Mouse (Mus musculus): Measurements from ENCODE around the gene Taf3. TPM values are rescaled to one million over a fixed set of nuclear protein-coding genes. Genes with fewer than 3 reads are reported as not detected.

Gene Taf3
- polyA plus RNA-seq, 1 experiment from 2014 or later = 15.4 TPM

- WGBS = 88% methylated on average over 11 of the region's 11 CpGs
- H3K36me3 ChIP-seq (ENCODE audit: insufficient read depth, low read length) = no peaks in the 10 kb centered on the region
- H3K9me3 ChIP-seq (ENCODE audit: low read length) = no peaks in the 10 kb centered on the region
- H3K27me3 ChIP-seq (ENCODE audit: insufficient read depth, low read length) = no peaks in the 10 kb centered on the region
- no peaks in the 10 kb centered on the region for H3K4me1 ChIP-seq (ENCODE audit: insufficient read depth, low read length)
- no peak overlapping the region for H3K9ac ChIP-seq (replicated peaks; ENCODE audit: low read length)
- no peak overlapping the region for H3K4me3 ChIP-seq (ENCODE audit: low read length)
- ATAC-seq (ENCODE audit: low FRiP score, low TSS enrichment) = no peak
- no peak overlapping the region for H3K4me2 ChIP-seq (replicated peaks; ENCODE audit: low read depth, low read length)
- H3K27ac ChIP-seq (ENCODE audit: low read length) = no peak overlapping the region
Measured at GRCm38 (mm10) chr2:10021296-10021695, 27.1 kb downstream of the Taf3 start.

GRCm38 (mm10) chr2:10014951-10015635 is 33.3 kb downstream of the Taf3 start:
- H3K4me3 ChIP-seq (ENCODE audit: low read length) = no peak overlapping the region
- H3K9ac ChIP-seq (replicated peaks; ENCODE audit: low read length) = no peak overlapping the region
- no peak overlapping the region for H3K4me2 ChIP-seq (replicated peaks; ENCODE audit: low read depth, low read length)
- no peaks in the 10 kb centered on the region for H3K27me3 ChIP-seq (ENCODE audit: insufficient read depth, low read length)
- WGBS = 75% methylated on average over 10 of the region's 10 CpGs
- no peaks in the 10 kb centered on the region for H3K9me3 ChIP-seq (ENCODE audit: low read length)
- no peak overlapping the region for H3K27ac ChIP-seq (ENCODE audit: low read length)
- 0 out of 2 replicates have a peak, but pooled peaks cover 2% of the 10 kb centered on the region for H3K4me1 ChIP-seq (ENCODE audit: insufficient read depth, low read length)
- no peak for ATAC-seq (ENCODE audit: low FRiP score, low TSS enrichment)
- no peaks in the 10 kb centered on the region for H3K36me3 ChIP-seq (ENCODE audit: insufficient read depth, low read length)

GRCm38 (mm10) chr2:10010263-10010909 is 38.0 kb downstream of the Taf3 start:
- Histone ChIP-seq H3K4me2 (replicated peaks; ENCODE audit: low read depth, low read length) (0 out of 2 replicates have a peak overlapping the region, but pooled peaks have one; percentile 5), H3K27ac (ENCODE audit: low read length) (no peak overlapping the region; the same call in 1 of the 2 replicates), H3K9me3 (ENCODE audit: low read length) (no peaks in the 10 kb centered on the region), H3K27me3 (ENCODE audit: insufficient read depth, low read length) (no peaks in the 10 kb centered on the region), H3K4me3 (ENCODE audit: low read length) (no peak overlapping the region), H3K9ac (replicated peaks; ENCODE audit: low read length) (no peak overlapping the region), H3K36me3 (ENCODE audit: insufficient read depth, low read length) (no peaks in the 10 kb centered on the region), H3K4me1 (ENCODE audit: insufficient read depth, low read length) (0 out of 2 replicates have a peak, but pooled peaks cover 12% of the 10 kb centered on the region)
- WGBS = 31% methylated on average over 7 of the region's 7 CpGs
- ATAC-seq (ENCODE audit: low FRiP score, low TSS enrichment) = peak; percentile 39; the same call in 1 of the 2 replicates

DNA sequence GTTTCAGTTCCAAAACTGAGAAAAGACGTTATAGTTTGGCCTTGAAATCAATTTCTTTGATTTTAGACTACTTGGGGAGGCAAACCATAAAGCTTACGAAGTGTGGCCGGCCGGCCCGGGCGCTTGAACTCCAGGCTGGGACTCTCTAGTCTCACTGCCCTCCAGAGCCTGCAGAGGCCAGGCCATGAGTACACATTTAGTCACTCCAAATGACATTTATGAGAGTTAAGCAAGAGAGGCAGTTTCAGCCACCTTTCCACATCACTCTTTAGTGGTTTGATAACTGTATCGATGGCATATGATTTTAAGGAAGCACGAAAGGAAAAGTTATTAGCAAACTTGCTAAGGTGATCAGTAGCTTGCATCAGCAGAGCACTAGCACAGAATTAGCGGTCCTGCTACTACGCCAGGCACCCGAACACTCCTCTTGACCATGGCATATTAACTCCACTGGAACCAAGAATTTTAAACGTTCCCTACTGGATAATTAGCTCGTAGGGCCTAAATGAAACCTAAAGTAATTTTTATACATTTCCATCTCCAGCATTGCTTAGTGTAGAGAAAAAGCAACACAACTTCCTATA is 38.6 kb downstream of the Taf3 start:
- H3K4me3 ChIP-seq (ENCODE audit: low read length) = no peak overlapping the region
- H3K27ac ChIP-seq (ENCODE audit: low read length) = peak overlapping the region; percentile 60
- no peaks in the 10 kb centered on the region for H3K36me3 ChIP-seq (ENCODE audit: insufficient read depth, low read length)
- 63% methylated on average over 13 of the region's 13 CpGs for WGBS
- ATAC-seq (ENCODE audit: low FRiP score, low TSS enrichment) = 0 out of 2 replicates have a peak, but pooled peaks have one; percentile 31
- H3K9me3 ChIP-seq (ENCODE audit: low read length) = no peaks in the 10 kb centered on the region
- H3K27me3 ChIP-seq (ENCODE audit: insufficient read depth, low read length) = no peaks in the 10 kb centered on the region
- no peak overlapping the region for H3K9ac ChIP-seq (replicated peaks; ENCODE audit: low read length)
- H3K4me1 ChIP-seq (ENCODE audit: insufficient read depth, low read length) = 0 out of 2 replicates have a peak, but pooled peaks cover 12% of the 10 kb centered on the region
- 0 out of 2 replicates have a peak overlapping the region, but pooled peaks have one; percentile 5 for H3K4me2 ChIP-seq (replicated peaks; ENCODE audit: low read depth, low read length)

DNA sequence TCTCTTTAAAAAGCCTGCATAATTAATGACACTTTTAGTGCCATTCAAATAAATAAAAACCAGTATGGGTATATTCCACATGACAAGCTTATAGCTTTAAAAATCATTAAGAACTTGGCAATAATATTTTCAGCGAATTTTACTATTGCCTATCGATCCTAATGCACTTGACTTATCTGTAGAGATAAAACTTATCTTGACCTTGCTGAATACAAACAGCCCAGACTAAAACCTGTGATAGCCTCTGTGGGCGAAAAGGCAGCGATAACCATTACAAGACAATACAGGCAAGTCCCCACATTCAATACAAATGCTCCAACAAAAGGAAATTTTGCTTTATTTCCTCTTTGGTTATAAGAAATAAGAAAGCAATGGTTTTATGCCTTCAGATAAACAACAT is 39.8 kb downstream of the Taf3 start:
- no peak for ATAC-seq (ENCODE audit: low FRiP score, low TSS enrichment)
- Histone ChIP-seq H3K27ac (ENCODE audit: low read length) (peak overlapping the region; percentile 66; the same call in 1 of the 2 replicates), H3K4me3 (ENCODE audit: low read length) (no peak overlapping the region), H3K27me3 (ENCODE audit: insufficient read depth, low read length) (no peaks in the 10 kb centered on the region), H3K9me3 (ENCODE audit: low read length) (no peaks in the 10 kb centered on the region), H3K36me3 (ENCODE audit: insufficient read depth, low read length) (no peaks in the 10 kb centered on the region), H3K4me2 (replicated peaks; ENCODE audit: low read depth, low read length) (no peak overlapping the region), H3K4me1 (ENCODE audit: insufficient read depth, low read length) (0 out of 2 replicates have a peak, but pooled peaks cover 10% of the 10 kb centered on the region), H3K9ac (replicated peaks; ENCODE audit: low read length) (no peak overlapping the region)
- WGBS = 84% methylated on average over 4 of the region's 4 CpGs

- 0 out of 2 replicates have a peak, but pooled peaks cover 10% of the 10 kb centered on the region for H3K4me1 ChIP-seq (ENCODE audit: insufficient read depth, low read length)
- no peak; the same call in 1 of the 2 replicates for ATAC-seq (ENCODE audit: low FRiP score, low TSS enrichment)
- no peak overlapping the region for H3K27ac ChIP-seq (ENCODE audit: low read length)
Measured at GRCm38 (mm10) chr2:10004960-10005621, 43.3 kb downstream of the Taf3 start.

GRCm38 (mm10) chr2:10003358-10003757 is 45.0 kb downstream of the Taf3 start:
- 0 out of 2 replicates have a peak, but pooled peaks cover 7% of the 10 kb centered on the region for H3K4me1 ChIP-seq (ENCODE audit: insufficient read depth, low read length)
- H3K27me3 ChIP-seq (ENCODE audit: insufficient read depth, low read length) = no peaks in the 10 kb centered on the region
- no peaks in the 10 kb centered on the region for H3K9me3 ChIP-seq (ENCODE audit: low read length)
- H3K36me3 ChIP-seq (ENCODE audit: insufficient read depth, low read length) = no peaks in the 10 kb centered on the region
- H3K4me2 ChIP-seq (replicated peaks; ENCODE audit: low read depth, low read length) = no peak overlapping the region
- no peak overlapping the region for H3K4me3 ChIP-seq (ENCODE audit: low read length)
- H3K27ac ChIP-seq (ENCODE audit: low read length) = no peak overlapping the region
- no peak overlapping the region for H3K9ac ChIP-seq (replicated peaks; ENCODE audit: low read length)
- 0 out of 2 replicates have a peak, but pooled peaks have one; percentile 44 for ATAC-seq (ENCODE audit: low FRiP score, low TSS enrichment)
- 72% methylated on average over 5 of the region's 5 CpGs for WGBS

More at GRCm38 (mm10) chr2:10004960-10005621, 43.3 kb downstream of the Taf3 start:
- H3K4me2 ChIP-seq (replicated peaks; ENCODE audit: low read depth, low read length) = no peak overlapping the region
- H3K4me3 ChIP-seq (ENCODE audit: low read length) = no peak overlapping the region
- 78% methylated on average over 8 of the region's 8 CpGs for WGBS
- no peaks in the 10 kb centered on the region for H3K9me3 ChIP-seq (ENCODE audit: low read length)
- no peaks in the 10 kb centered on the region for H3K36me3 ChIP-seq (ENCODE audit: insufficient read depth, low read length)
- H3K27me3 ChIP-seq (ENCODE audit: insufficient read depth, low read length) = no peaks in the 10 kb centered on the region
- no peak overlapping the region for H3K9ac ChIP-seq (replicated peaks; ENCODE audit: low read length)

- Histone ChIP-seq H3K4me3 (ENCODE audit: low read length) (no peak overlapping the region), H3K4me2 (replicated peaks; ENCODE audit: low read depth, low read length) (no peak overlapping the region), H3K4me1 (ENCODE audit: insufficient read depth, low read length) (0 out of 2 replicates have a peak, but pooled peaks cover 7% of the 10 kb centered on the region), H3K36me3 (ENCODE audit: insufficient read depth, low read length) (no peaks in the 10 kb centered on the region), H3K9ac (replicated peaks; ENCODE audit: low read length) (no peak overlapping the region), H3K9me3 (ENCODE audit: low read length) (no peaks in the 10 kb centered on the region), H3K27me3 (ENCODE audit: insufficient read depth, low read length) (no peaks in the 10 kb centered on the region), H3K27ac (ENCODE audit: low read length) (no peak overlapping the region)
- ATAC-seq (ENCODE audit: low FRiP score, low TSS enrichment) = no peak
- WGBS = 76% methylated on average over 2 of the region's 2 CpGs
Measured at GRCm38 (mm10) chr2:10001591-10001990, 46.8 kb downstream of the Taf3 start.

DNA sequence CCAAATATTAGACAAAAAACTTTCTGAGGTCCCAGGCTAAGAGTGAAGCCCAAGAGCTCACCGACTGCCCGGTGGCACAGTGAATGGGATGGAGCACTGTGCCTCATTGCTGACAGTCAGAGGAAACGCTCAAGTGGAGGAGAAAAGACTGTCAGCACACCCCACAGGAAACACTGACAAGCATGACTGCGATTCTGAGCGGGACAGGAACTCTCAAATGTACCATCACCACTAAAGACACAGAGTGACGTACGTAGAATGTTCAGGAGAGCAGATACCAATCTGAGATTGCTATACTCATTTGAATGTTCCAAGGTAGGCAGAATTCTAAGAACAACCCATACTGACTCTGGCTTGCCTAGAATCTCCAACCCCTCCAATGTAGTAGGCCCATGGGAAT is 50.9 kb downstream of the Taf3 start:
- 0 out of 2 replicates have a peak, but pooled peaks cover 7% of the 10 kb centered on the region for H3K4me1 ChIP-seq (ENCODE audit: insufficient read depth, low read length)
- H3K9me3 ChIP-seq (ENCODE audit: low read length) = no peaks in the 10 kb centered on the region
- WGBS = 81% methylated on average over 7 of the region's 7 CpGs
- no peak overlapping the region for H3K9ac ChIP-seq (replicated peaks; ENCODE audit: low read length)
- H3K4me3 ChIP-seq (ENCODE audit: low read length) = no peak overlapping the region
- 0 out of 2 replicates have a peak, but pooled peaks cover 2% of the 10 kb centered on the region for H3K27me3 ChIP-seq (ENCODE audit: insufficient read depth, low read length)
- no peaks in the 10 kb centered on the region for H3K36me3 ChIP-seq (ENCODE audit: insufficient read depth, low read length)
- no peak for ATAC-seq (ENCODE audit: low FRiP score, low TSS enrichment)
- H3K4me2 ChIP-seq (replicated peaks; ENCODE audit: low read depth, low read length) = no peak overlapping the region
- no peak overlapping the region for H3K27ac ChIP-seq (ENCODE audit: low read length)

Data from kidney, embryonic 16.5 days (tissue).